Mouse (Mus musculus) limb, embryonic 14.5 days (tissue): ENCODE data around the gene Akap13. TPM values are rescaled to one million over a fixed set of nuclear protein-coding genes. Genes with fewer than 3 reads are reported as not detected.

Experiments used
- ATAC-seq: fragments of 200-750 bp; cut with Nextera tagmentation; 2 replicates; pipeline ENCODE4 v1.8.0; 2017; ENCODE audit warnings: low read depth, moderate number of reproducible peaks, moderate TSS enrichment; ENCODE audit not compliant: low FRiP score
- DNase-seq: peaks from one replicate; pipeline ENCODE4 v3.0.0-alpha.2; 2015; ENCODE audit warnings: low spot score
- H3K27ac ChIP-seq: fragments of 300-500 bp; sonication (generic); replicated peaks from 2 replicates; pipeline ENCODE4 v1.5.1; 2014; ENCODE audit warnings: low read depth, mild to moderate bottlenecking, low read length, moderate library complexity, mixed read lengths
- H3K27me3 ChIP-seq: fragments of 300-500 bp; sonication (generic); 2 replicates; pipeline ENCODE4 v1.6.1; 2014; ENCODE audit warnings: low read length, mixed read lengths; ENCODE audit not compliant: control insufficient read depth, insufficient read depth
- H3K36me3 ChIP-seq: fragments of 300-500 bp; sonication (generic); 2 replicates; pipeline ENCODE4 v1.6.1; 2014; ENCODE audit warnings: mild to moderate bottlenecking, low read length, moderate library complexity, mixed read lengths; ENCODE audit not compliant: control insufficient read depth, insufficient read depth
- H3K4me1 ChIP-seq: fragments of 300-500 bp; sonication (generic); 2 replicates; pipeline ENCODE4 v1.6.1; 2014; ENCODE audit warnings: antibody characterized with exemption, low read length, mixed read lengths; ENCODE audit not compliant: control insufficient read depth, insufficient read depth
- H3K4me2 ChIP-seq: fragments of 300-500 bp; sonication (generic); replicated peaks from 2 replicates; pipeline ENCODE4 v1.6.1; 2014; ENCODE audit warnings: low read depth, mild to moderate bottlenecking, low read length, moderate library complexity; ENCODE audit not compliant: severe bottlenecking
- H3K4me3 ChIP-seq: fragments of 300-500 bp; sonication (generic); replicated peaks from 2 replicates; pipeline ENCODE4 v1.5.1; 2014; ENCODE audit warnings: low read length
- H3K9ac ChIP-seq: fragments of 300-500 bp; sonication (generic); 2 replicates; pipeline ENCODE4 v1.6.1; 2014; ENCODE audit warnings: mild to moderate bottlenecking, low read depth, low read length, moderate library complexity; ENCODE audit not compliant: severe bottlenecking
- H3K9me3 ChIP-seq: fragments of 300-500 bp; sonication (generic); 2 replicates; pipeline ENCODE4 v1.6.1; 2016; ENCODE audit warnings: low read length; ENCODE audit not compliant: control insufficient read depth
- POLR2A ChIP-seq: fragments of 200-500 bp; IDR thresholded peaks from 2 replicates; pipeline ENCODE4 v1.8.0; 2012; ENCODE audit warnings: inconsistent platforms, mild to moderate bottlenecking, moderate library complexity, borderline replicate concordance; ENCODE audit not compliant: insufficient read depth, insufficient read length; ENCODE audit errors: extremely low read depth
- WGBS: fragments of 180-500 bp; shearing (Covaris S2); extraction: QIAGEN DNeasy Blood & Tissue Kit; methylation state at CpG from one replicate; pipeline ENCODE4 v1.1.7; 2014; 5-methylcytosine and 5-hydroxymethylcytosine counted together
- polyA plus RNA-seq, 2 experiments: library from polyadenylated mRNA; depleted of rRNA in 1 of 2; stranded (reverse) in 1 of 2; unstranded in 1 of 2; fragments of >200 nt; fragmentation: Nextera tagmentation in 1 of 2; extraction: Ambion mirVana in 1 of 2; gene quantifications; 2 replicates each; pipeline versions ENCODE4 v1.2.1 to v1.2.3; 2012 to 2014

The Akap13 gene
- polyA plus RNA-seq, 2 experiments = 18.7 to 51.4 TPM

GRCm38 (mm10) chr7:75699836-75700235 lies 244.5 kb downstream of the Akap13 start:
- no peak for TF ChIP-seq POLR2A
- no peak overlapping the region for H3K4me2 ChIP-seq
- DNase-seq (no peak), ATAC-seq (no peak)
- H3K36me3 ChIP-seq = peaks cover 27% of the 10 kb centered on the region
- H3K4me1 ChIP-seq = no peaks in the 10 kb centered on the region
- H3K9me3 ChIP-seq = no peaks in the 10 kb centered on the region
- no peak overlapping the region for H3K27ac ChIP-seq
- no peak overlapping the region for H3K9ac ChIP-seq
- 89% methylated on average over 5 of the region's 5 CpGs for WGBS
- H3K27me3 ChIP-seq = no peaks in the 10 kb centered on the region
- no peak overlapping the region for H3K4me3 ChIP-seq

DNA sequence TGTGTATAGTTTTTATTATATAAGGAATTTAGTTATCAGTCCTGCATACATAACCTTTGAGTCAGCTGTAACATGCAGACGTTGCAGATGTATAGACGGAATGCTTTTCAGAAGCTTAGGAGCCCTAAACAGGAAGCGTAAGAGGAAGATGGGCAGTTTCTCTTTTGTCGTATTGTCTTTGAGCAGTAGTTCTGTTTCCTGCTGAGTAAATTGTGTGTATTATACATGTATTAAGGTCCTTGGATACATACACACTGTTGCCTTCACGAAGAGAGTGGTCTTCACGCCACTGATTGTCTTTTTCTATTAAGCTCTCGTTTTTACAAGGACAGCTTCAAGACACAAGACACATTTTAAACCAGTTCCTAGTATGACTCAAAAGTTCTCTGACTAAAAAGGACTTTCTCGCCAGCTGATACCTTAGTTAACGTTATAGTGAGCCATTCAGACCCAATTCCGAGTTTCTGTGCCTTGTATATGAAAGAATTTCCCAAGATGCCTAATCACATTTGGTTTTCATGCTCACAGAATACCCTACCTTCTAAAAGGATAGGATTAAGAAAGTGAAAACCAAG lies 245.5 kb downstream of the Akap13 start:
- WGBS = 89% methylated on average over 10 of the region's 10 CpGs
- Histone ChIP-seq H3K36me3 (peaks cover 29% of the 10 kb centered on the region), H3K4me1 (no peaks in the 10 kb centered on the region), H3K4me2 (no peak overlapping the region), H3K9ac (no peak overlapping the region), H3K27me3 (no peaks in the 10 kb centered on the region), H3K4me3 (no peak overlapping the region), H3K9me3 (no peaks in the 10 kb centered on the region), H3K27ac (no peak overlapping the region)
- TF ChIP-seq POLR2A = no peak
- DNase-seq (no peak), ATAC-seq (no peak)

GRCm38 (mm10) chr7:75701761-75702160 lies 246.4 kb downstream of the Akap13 start:
- H3K36me3 ChIP-seq = peaks cover 34% of the 10 kb centered on the region
- 73% methylated on average over 7 of the region's 7 CpGs for WGBS
- H3K27ac ChIP-seq = no peak overlapping the region
- H3K9me3 ChIP-seq = no peaks in the 10 kb centered on the region
- H3K4me1 ChIP-seq = no peaks in the 10 kb centered on the region
- DNase-seq (no peak), ATAC-seq (no peak)
- no peak overlapping the region for H3K4me2 ChIP-seq
- TF ChIP-seq POLR2A = no peak
- no peak overlapping the region for H3K4me3 ChIP-seq
- H3K27me3 ChIP-seq = no peaks in the 10 kb centered on the region
- H3K9ac ChIP-seq = no peak overlapping the region

DNA sequence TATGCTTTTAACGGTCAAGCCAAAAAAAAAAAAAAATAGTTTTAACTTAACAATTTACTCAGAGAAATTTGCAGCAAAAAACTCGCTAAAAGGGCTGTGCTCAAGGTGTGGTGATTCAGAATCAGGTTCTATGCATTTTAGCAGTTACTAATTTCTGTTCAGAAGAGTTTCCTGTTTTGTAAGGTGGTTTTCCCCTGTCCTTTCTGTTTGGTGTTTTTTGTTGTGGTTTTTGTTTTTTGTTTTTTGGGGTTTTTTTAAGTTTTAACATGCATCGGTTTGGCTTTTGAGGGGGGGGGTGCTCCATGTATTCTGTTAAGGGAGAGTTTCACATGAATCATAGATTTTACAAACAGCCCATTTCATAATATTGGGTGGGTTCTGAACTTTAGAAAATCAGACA lies 247.0 kb downstream of the Akap13 start:
- Histone ChIP-seq H3K4me3 (no peak overlapping the region), H3K4me2 (no peak overlapping the region), H3K9me3 (no peaks in the 10 kb centered on the region), H3K27ac (no peak overlapping the region), H3K9ac (no peak overlapping the region), H3K36me3 (peaks cover 37% of the 10 kb centered on the region), H3K4me1 (no peaks in the 10 kb centered on the region), H3K27me3 (no peaks in the 10 kb centered on the region)
- 90% methylated on average over 3 of the region's 3 CpGs for WGBS
- ATAC-seq (no peak), DNase-seq (no peak)
- no peak for TF ChIP-seq POLR2A

DNA sequence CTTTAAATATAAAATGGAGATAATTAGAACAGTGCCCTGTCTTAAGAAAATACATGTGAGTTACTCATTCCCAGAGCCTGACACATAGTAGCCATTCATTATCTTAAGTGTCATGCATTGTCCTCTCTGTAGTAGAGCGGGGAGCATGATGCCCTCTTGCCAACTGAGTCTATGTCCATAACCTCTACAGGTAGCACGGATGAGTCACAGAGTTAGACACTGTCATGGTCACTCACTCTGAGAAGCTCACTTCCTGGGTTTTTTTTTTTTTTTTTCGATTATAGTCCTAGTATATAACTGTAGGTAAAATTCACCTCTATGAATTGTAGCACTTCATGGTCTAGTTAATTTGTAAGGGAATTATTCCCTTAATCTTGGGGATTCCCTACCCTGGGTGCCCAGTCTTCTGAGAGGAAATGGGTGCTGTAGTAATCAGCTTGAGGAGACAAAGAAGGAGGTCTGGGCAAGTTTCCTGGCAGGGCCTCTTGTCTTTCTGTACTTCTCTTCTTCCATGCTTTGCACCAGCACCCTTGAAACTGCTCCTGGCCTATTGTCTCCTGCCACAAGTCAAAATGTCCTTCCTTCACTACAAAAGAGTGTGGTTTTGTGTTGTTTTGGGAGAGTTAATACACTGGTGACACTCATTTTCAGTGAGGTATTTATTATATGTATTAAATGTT lies 247.8 kb downstream of the Akap13 start:
- no peak overlapping the region for H3K9ac ChIP-seq
- no peaks in the 10 kb centered on the region for H3K4me1 ChIP-seq
- no peak overlapping the region for H3K4me2 ChIP-seq
- DNase-seq (no peak), ATAC-seq (no peak)
- no peak overlapping the region for H3K27ac ChIP-seq
- no peaks in the 10 kb centered on the region for H3K27me3 ChIP-seq
- H3K9me3 ChIP-seq = no peaks in the 10 kb centered on the region
- no peak overlapping the region for H3K4me3 ChIP-seq
- peaks cover 37% of the 10 kb centered on the region for H3K36me3 ChIP-seq
- TF ChIP-seq POLR2A = no peak
- 93% methylated on average over 3 of the region's 3 CpGs for WGBS
